Mouse (Mus musculus): Measurements from ENCODE around the gene Gm3532. TPM values are rescaled to one million over a fixed set of nuclear protein-coding genes. Genes with fewer than 3 reads are reported as not detected.
"Not testable (repeated sequence)": the region's sequence is repeated elsewhere in the genome, so short reads cannot be mapped to it uniquely, and the experiment has no call there.

The Gm3532 gene
- total RNA-seq (2012; rRNA removed) (not detected in 2 replicates), total RNA-seq (2014; rRNA removed) (not detected in 2 replicates), polyA plus RNA-seq (2012; ENCODE audit: insufficient read length, low read depth) (not detected in 2 replicates)

DNA sequence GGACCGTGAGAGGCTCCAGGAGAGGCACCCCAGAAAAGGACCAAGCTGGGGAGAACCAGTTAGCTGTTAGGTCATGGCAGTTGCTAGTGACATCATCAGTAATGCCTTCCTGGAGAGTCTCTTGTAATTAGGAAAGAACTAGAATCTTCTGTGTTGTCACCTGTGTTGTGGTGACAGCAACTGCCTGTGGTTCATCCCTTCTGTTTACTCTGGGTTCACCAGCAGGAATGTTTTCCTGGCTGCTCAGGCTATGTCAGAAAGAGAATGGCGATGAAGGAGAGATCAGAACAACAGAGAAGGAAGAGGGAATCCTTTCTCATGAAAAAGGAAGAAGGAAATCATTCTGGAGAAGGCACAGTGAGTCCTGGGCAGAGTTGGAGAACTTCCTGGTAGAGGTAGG is at the start of gene Gm3532:
Gene Gm3532 (plus strand): TSS at position 301 of the 400 bp plus-strand sequence.
- H3K4me2 ChIP-seq (ENCODE audit: insufficient read depth, low read depth, poor library complexity, severe bottlenecking); H3K79me2 ChIP-seq (replicated peaks; ENCODE audit: control insufficient read depth, extremely low read depth, insufficient read depth, poor library complexity, severe bottlenecking); H3K9me3 ChIP-seq (replicated peaks; ENCODE audit: low read length); H3K27me3 ChIP-seq (replicated peaks); H3K9ac ChIP-seq (ENCODE audit: insufficient read depth, low read depth); H3K4me3 ChIP-seq (replicated peaks in 1 of 3; ENCODE audit: low read depth in 2 of 3, low read length in 2 of 3, poor library complexity in 1 of 3); H3K4me1 ChIP-seq (ENCODE audit: control insufficient read depth in 1 of 2, insufficient read depth in 2 of 2); H3K27ac ChIP-seq (ENCODE audit: insufficient read depth, low read depth); dilution Hi-C loops (cut with MboI; ENCODE audit: extremely low pct_ligation_motif_present, extremely low pct_unique_long_range_greater_than_20kb, low sequenced_read_pairs); H3K36me3 ChIP-seq (replicated peaks in 1 of 2; ENCODE audit: control insufficient read depth in 1 of 2, insufficient read depth in 1 of 2, low read length in 1 of 2); in situ Hi-C loops (cut with MboI; ENCODE audit: low pct_ligation_motif_present, low pct_unique_long_range_greater_than_20kb, low sequenced_read_pairs); DNase-seq (ENCODE audit: extremely low read depth): not testable (repeated sequence)

DNA sequence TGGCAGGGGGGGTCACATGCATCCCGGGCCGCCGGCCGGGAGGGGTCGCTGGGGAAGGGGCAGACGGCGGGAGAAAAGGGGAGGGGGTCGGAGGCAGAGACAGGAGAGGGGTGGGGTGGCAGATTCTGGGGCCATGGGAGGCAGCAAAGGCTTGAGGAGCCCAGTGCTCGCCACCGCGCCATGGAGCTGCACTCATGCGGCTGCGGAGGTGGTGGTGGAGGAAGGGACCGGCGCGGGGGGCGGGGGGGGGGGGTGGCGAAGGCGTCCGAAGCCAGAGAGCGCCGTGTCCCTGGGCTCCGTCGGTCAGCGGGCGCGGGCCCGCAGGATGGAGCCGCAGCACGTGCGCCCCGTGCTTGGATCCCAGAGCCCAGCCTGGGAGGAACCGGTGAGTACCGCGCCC is 36.9 kb upstream of the Gm3532 start, which contains the start of gene Gm3488:
Gene Gm3488 (plus strand): TSS at position 301 of the 400 bp plus-strand sequence.
- H3K36me3 ChIP-seq (replicated peaks in 1 of 2; ENCODE audit: control insufficient read depth in 1 of 2, insufficient read depth in 1 of 2, low read length in 1 of 2); H3K27me3 ChIP-seq (replicated peaks); H3K9me3 ChIP-seq (replicated peaks; ENCODE audit: low read length); H3K4me3 ChIP-seq (replicated peaks in 1 of 3; ENCODE audit: low read depth in 2 of 3, low read length in 2 of 3, poor library complexity in 1 of 3); H3K4me1 ChIP-seq (ENCODE audit: control insufficient read depth in 1 of 2, insufficient read depth in 2 of 2); H3K4me2 ChIP-seq (ENCODE audit: insufficient read depth, low read depth, poor library complexity, severe bottlenecking); H3K27ac ChIP-seq (ENCODE audit: insufficient read depth, low read depth); dilution Hi-C loops (cut with MboI; ENCODE audit: extremely low pct_ligation_motif_present, extremely low pct_unique_long_range_greater_than_20kb, low sequenced_read_pairs); DNase-seq (ENCODE audit: extremely low read depth); H3K9ac ChIP-seq (ENCODE audit: insufficient read depth, low read depth); H3K79me2 ChIP-seq (replicated peaks; ENCODE audit: control insufficient read depth, extremely low read depth, insufficient read depth, poor library complexity, severe bottlenecking); in situ Hi-C loops (cut with MboI; ENCODE audit: low pct_ligation_motif_present, low pct_unique_long_range_greater_than_20kb, low sequenced_read_pairs): not testable (repeated sequence)

Other genes starting within 250 kb of the Gm3532 start
- gene Gm3542, start 203.6 kb upstream of the Gm3532 start, total RNA-seq (2012; rRNA removed) = not detected in 2 replicates
- gene Gm3542, start 203.6 kb upstream of the Gm3532 start, total RNA-seq (2014; rRNA removed) = not detected in 2 replicates
- not detected in 2 replicates for gene Gm3542, start 203.6 kb upstream of the Gm3532 start, polyA plus RNA-seq (2012; ENCODE audit: insufficient read length, low read depth)
- not detected in 2 replicates for gene Gm3500, start 149.4 kb upstream of the Gm3532 start, total RNA-seq (2012; rRNA removed)
- gene Gm3500, start 149.4 kb upstream of the Gm3532 start, total RNA-seq (2014; rRNA removed) = not detected in 2 replicates
- not detected in 2 replicates for gene Gm3500, start 149.4 kb upstream of the Gm3532 start, polyA plus RNA-seq (2012; ENCODE audit: insufficient read length, low read depth)
- gene Gm3194, start 83.0 kb upstream of the Gm3532 start, total RNA-seq (2012; rRNA removed) = not detected in 2 replicates
- not detected in 2 replicates for gene Gm3194, start 83.0 kb upstream of the Gm3532 start, total RNA-seq (2014; rRNA removed)
- not detected in 2 replicates for gene Gm3194, start 83.0 kb upstream of the Gm3532 start, polyA plus RNA-seq (2012; ENCODE audit: insufficient read length, low read depth)
- gene Gm8246, start 60.7 kb upstream of the Gm3532 start, total RNA-seq (2012; rRNA removed) = not detected in 2 replicates
- gene Gm8246, start 60.7 kb upstream of the Gm3532 start, total RNA-seq (2014; rRNA removed) = not detected in 2 replicates
- not detected in 2 replicates for gene Gm8246, start 60.7 kb upstream of the Gm3532 start, polyA plus RNA-seq (2012; ENCODE audit: insufficient read length, low read depth)
- not detected in 2 replicates for gene Gm3187, start 54.3 kb upstream of the Gm3532 start, total RNA-seq (2012; rRNA removed)
- not detected in 2 replicates for gene Gm3187, start 54.3 kb upstream of the Gm3532 start, total RNA-seq (2014; rRNA removed)
- not detected in 2 replicates for gene Gm3187, start 54.3 kb upstream of the Gm3532 start, polyA plus RNA-seq (2012; ENCODE audit: insufficient read length, low read depth)
- gene Gm3488, start 36.8 kb upstream of the Gm3532 start, total RNA-seq (2012; rRNA removed) = not detected in 2 replicates
- gene Gm3488, start 36.8 kb upstream of the Gm3532 start, total RNA-seq (2014; rRNA removed) = not detected in 2 replicates
- gene Gm3488, start 36.8 kb upstream of the Gm3532 start, polyA plus RNA-seq (2012; ENCODE audit: insufficient read length, low read depth) = not detected in 2 replicates
- gene Gm8265, start 94.5 kb downstream of the Gm3532 start, total RNA-seq (2012; rRNA removed) = not detected in 2 replicates
- gene Gm8265, start 94.5 kb downstream of the Gm3532 start, total RNA-seq (2014; rRNA removed) = not detected in 2 replicates
- not detected in 2 replicates for gene Gm8265, start 94.5 kb downstream of the Gm3532 start, polyA plus RNA-seq (2012; ENCODE audit: insufficient read length, low read depth)
- not detected in 2 replicates for gene Gm9603, start 149.0 kb downstream of the Gm3532 start, total RNA-seq (2012; rRNA removed)
- not detected in 2 replicates for gene Gm9603, start 149.0 kb downstream of the Gm3532 start, total RNA-seq (2014; rRNA removed)
- gene Gm9603, start 149.0 kb downstream of the Gm3532 start, polyA plus RNA-seq (2012; ENCODE audit: insufficient read length, low read depth) = not detected in 2 replicates
- gene Gm3373, start 203.1 kb downstream of the Gm3532 start, total RNA-seq (2012; rRNA removed) = not detected in 2 replicates
- not detected in 2 replicates for gene Gm3373, start 203.1 kb downstream of the Gm3532 start, total RNA-seq (2014; rRNA removed)
- not detected in 2 replicates for gene Gm3373, start 203.1 kb downstream of the Gm3532 start, polyA plus RNA-seq (2012; ENCODE audit: insufficient read length, low read depth)